Mouse (Mus musculus): ENCODE results near the gene Gpr137.
"Not testable (repeated sequence)": the region's sequence is repeated elsewhere in the genome, so short reads cannot be mapped to it uniquely, and the experiment has no call there.

Gene Gpr137

DNA sequence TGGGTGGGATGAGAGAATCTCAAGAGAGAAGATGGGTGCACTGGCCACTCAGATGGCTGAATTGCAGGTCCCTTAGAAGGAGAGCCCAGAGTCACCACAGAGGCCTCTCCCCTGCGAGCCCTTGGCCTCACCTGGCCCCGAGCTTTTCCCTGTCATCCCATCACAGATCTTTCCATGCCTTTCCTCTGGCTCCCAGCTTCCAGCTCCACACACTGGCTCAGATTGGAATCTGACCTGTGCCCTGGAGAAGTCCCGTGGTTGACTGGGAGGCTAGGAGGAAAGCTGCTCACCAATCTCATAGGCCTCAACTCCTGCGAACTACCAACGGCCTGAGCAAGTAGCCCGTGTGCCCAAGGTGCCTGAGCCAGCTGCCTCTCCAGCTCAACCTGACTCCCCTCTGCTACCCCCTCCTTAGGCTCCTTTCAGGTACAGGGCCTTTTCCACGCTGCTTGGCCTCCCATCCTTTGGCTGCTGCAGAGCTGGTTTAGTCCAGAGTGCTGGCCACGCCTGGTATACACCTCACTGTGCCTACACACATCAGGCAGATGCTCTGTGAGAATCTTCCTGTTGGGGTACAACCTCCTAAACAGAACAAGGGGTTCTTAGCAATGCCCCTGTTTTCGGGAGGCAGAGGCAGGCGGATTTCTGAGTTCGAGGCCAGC is 36.7 kb downstream of the Gpr137 start:
- peak; percentile 54 for DNase-seq (ENCODE audit: low spot score)

DNA sequence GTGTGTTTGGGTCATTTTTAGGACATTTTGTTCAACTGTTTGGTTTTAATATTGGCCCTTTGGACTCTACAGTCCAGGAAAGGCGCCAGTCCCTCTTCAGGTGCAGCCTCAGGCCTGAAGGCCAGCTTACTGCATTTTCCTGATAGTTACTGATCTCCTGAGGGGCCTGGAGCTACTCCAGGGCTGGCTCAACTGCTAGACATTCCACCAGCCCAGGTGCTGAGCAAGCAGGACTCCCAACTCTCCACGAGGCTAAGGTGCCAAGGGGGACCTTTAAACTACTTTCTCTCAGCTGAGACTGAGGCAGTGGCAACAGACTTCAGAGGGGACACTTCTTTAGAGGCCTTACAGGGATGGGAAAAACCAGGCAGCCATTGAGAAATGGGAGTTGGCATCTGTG is 37.4 kb downstream of the Gpr137 start:
- DNase-seq (ENCODE audit: low spot score) = no peak

GRCm38 (mm10) chr19:6903031-6903430 is 39.2 kb downstream of the Gpr137 start:
- DNase-seq (ENCODE audit: low spot score) = no peak

GRCm38 (mm10) chr19:6899641-6900040 is 42.6 kb downstream of the Gpr137 start:
- no peak for DNase-seq (ENCODE audit: low spot score)

- DNase-seq (ENCODE audit: low spot score) = not testable (repeated sequence)
These were observed 46.5 kb downstream of the Gpr137 start for GRCm38 (mm10) chr19:6895608-6896305.

- DNase-seq (ENCODE audit: low spot score) = no peak
These were observed 48.4 kb downstream of the Gpr137 start for GRCm38 (mm10) chr19:6893731-6894451.

DNA sequence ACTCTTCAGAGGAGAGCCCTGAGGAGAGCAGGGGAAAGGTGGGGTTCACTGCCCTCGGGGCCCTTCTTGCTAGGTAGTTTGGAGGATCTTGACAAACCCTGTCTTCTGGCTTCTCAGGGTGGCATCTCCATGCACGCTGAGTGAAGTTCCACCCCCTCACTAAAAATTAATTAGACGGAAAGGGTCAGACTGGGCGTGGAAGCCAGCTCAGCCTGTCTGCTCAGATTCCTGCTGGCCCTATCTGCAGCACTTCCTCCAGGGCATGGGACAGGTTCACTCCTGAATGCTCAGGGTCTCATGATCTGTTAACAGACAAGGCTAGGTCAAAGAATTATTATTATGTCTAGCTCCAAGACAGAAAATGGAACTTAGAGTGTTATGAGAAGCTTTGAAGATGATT is 49.8 kb downstream of the Gpr137 start:
- no peak for DNase-seq (ENCODE audit: low spot score)

Measured in adipocyte (in vitro differentiated cells).